Mouse (Mus musculus) c-Kit-positive CD71-positive TER-119-positive erythroid progenitor cells, embryonic 14.5 days (primary cell): Measurements from ENCODE around the gene Brf1.

Experiments
- DNase-seq: peaks from one replicate; pipeline ENCODE4 v3.0.0-alpha.2; 2013; ENCODE audit warnings: low spot score

Brf1 gene

GRCm38 (mm10) chr12:112976371-112977073 lies 24.0 kb downstream of the Brf1 start, which contains the start of gene Btbd6:
Btbd6 (plus strand) TSS chr12:112976482.
- DNase-seq, result peak; percentile 73

DNA sequence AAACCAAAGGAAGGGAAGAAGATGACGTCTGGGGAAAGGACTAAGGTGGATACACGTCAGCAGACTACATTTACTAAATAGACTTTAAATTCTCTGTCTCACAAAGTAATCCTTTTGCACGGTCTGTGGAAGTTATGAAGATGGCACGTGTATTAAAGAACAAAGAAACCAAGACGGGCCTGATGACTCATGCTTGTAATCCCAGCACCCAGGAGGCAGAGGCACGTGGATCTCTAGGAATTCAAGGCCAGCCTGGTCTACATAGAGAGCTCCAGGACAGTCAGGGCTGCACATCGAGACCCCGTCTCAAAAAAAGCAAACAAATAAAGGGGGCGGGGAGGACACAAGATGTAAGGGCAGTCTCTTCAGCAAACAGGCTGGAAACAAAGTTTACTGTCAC lies 25.8 kb downstream of the Brf1 start:
- no peak for DNase-seq

DNA sequence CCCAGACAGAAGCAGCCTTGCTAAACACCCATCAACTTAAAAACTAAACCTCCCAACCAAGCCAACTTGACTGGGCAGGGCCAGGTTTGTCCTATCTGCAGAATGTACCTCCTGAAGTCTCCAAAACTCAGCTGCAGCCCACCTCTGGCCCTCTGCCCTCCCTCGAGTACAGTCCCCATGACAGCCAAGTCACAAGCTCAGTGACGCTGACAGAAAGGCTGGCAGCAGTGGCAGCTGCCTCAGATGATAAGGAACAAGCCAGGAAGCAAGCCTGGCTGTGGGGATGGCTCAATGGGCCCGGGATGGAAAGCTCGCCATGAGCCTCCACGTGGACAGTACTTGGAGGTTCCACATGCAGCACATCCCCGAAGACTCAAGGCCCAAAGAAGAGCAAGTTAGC lies 30.9 kb downstream of the Brf1 start:
- DNase-seq, result no peak

GRCm38 (mm10) chr12:112968943-112969342 lies 31.6 kb downstream of the Brf1 start:
- DNase-seq, result no peak

GRCm38 (mm10) chr12:112965783-112966182 lies 34.7 kb downstream of the Brf1 start:
- DNase-seq, result no peak

GRCm38 (mm10) chr12:112961872-112962271 lies 38.6 kb downstream of the Brf1 start:
- DNase-seq, result no peak

DNA sequence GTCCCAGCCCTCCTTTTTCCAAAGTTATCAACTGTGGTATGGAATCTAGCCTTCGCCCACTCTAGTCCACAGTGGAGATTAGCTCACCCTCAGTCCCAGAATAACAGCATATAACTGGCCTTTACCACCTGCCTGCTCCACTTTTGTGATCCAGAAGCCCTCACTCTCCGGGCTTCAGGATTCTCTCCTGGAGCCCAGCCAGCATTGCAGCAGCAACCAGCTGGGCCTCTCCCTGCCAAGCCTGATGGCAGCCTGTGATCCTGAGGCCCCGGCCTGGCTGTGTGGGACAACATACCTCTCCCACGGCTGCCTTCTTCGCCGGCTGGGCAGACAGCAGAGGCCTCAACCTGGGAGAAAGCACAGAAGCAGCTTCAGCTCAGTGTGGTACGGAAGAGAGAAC lies 39.1 kb downstream of the Brf1 start:
- DNase-seq, result no peak

DNA sequence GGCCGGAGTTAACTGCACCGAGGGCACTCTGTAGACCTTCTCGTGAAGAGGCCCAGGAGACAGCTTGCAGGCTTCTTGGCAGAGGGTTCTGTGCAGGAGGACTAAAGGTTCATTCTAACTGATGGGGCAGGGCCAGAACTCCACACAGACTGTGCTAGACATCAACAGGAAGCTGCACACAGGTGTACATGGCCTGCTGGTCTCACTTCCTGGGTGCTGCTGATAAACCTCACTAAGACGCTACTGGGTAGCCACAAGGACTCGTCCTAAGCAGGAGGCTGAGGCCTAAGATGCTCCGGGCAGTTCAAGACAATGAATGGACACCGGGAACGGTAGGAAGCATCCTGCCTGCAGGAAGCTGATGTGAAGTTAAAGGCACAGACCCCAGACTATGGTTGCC lies 41.1 kb downstream of the Brf1 start:
- DNase-seq, result no peak

- no peak for DNase-seq
Measured at GRCm38 (mm10) chr12:112958303-112958702, 42.2 kb downstream of the Brf1 start.

DNA sequence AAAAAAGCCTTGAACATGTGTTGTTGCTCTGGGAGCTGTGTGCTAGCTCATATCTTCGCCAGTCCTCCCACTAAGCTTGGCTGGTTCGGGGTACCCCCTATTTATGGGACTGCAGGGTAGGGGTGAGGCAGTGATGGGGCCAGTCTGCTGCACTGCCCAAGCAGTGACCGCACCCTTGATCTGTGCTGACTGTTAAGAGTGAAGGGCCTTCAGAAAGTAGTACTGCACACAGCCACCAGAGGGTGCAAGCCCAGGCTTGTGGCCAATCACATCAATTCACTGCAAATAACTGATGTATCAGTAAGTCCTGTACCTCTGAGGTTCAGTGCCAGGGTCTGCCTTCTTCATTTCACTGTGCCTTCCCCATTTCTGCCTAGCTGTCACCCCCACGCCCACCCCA lies 44.7 kb downstream of the Brf1 start:
- peak; percentile 74 for DNase-seq

DNA sequence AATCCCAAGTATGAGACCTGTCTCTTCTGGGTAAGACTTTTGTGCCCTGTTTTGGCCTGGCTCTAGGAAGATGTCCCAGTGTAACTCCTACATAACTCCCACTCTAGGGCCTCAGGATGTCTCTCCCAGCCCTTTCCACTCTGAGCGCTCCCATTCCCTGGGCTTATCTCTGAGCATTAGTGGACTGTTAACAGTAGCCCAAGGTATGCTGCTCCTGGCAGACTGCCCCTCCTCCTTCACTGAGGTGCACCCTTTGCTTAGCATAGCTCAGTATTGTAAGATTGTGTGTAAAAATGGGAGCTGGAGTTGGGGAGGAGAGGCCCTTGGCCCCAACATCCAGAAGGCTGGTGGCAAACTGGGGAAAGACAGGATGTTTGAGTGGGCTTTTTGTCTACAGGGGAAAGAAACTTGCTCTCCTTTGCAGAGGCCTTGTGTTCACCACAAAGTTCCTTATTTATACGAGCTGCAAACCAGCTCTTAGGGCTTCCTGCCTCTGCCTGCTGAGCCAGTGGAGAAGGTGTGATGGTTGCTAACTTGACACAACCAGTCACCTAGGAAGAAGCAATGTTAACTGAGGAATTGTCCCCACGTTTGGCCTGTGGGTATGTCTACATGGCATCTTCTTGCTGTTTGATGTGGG lies 47.5 kb downstream of the Brf1 start:
- no peak for DNase-seq

- DNase-seq, result no peak
Measured at GRCm38 (mm10) chr12:112952433-112952832, 48.1 kb downstream of the Brf1 start.

DNA sequence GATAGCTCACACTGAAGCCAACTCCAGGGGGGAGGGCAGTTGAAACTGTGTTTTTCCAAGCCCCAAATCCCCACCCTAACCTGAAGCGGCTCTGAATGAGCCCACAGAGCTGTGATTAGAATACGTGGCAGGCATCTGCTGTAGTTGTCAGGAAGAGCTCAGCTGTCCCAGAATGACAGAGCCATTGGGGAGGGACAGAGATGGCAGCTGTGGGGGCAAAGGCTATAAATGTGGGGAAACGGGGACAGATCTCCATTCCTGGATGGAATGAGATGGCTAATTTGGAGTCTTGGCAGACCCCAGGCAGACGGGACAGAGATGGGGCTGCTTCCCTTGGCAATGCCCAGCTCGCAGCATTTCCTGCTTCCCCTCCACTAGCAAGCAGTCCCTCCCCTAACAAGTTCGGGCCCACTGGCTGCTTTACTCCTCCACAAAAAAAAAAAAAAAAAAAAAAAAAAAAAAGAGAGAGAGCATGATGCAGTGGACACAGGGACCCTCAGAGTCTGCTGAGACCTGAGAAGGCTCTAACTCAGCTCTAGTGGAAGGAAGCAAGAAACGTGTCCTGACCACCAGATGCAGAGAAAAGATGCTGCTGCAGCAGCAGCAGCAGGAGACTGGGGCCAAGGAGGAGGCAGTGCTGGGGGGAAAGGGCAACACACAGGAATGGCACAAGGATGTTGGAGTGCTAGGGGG lies 49.2 kb downstream of the Brf1 start:
- DNase-seq, result no peak

DNA sequence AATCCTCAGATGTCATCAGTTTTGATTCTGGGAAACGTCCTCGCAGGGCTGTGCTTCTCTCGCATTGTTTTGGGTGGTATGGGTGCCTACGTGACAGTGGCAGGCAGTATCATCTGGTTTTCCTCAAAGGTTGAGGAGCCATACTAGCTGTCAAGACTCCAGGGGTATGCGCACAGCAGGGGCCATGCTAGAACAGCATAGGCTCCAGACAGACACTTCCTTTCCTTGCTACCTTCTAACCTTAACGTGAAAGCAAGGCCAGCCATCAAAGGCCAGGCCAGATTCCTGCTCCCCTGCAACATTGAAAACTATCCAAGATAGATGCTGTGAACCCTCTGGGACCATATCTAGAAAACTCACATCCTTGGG lies 49.8 kb downstream of the Brf1 start:
- DNase-seq, result no peak

DNA sequence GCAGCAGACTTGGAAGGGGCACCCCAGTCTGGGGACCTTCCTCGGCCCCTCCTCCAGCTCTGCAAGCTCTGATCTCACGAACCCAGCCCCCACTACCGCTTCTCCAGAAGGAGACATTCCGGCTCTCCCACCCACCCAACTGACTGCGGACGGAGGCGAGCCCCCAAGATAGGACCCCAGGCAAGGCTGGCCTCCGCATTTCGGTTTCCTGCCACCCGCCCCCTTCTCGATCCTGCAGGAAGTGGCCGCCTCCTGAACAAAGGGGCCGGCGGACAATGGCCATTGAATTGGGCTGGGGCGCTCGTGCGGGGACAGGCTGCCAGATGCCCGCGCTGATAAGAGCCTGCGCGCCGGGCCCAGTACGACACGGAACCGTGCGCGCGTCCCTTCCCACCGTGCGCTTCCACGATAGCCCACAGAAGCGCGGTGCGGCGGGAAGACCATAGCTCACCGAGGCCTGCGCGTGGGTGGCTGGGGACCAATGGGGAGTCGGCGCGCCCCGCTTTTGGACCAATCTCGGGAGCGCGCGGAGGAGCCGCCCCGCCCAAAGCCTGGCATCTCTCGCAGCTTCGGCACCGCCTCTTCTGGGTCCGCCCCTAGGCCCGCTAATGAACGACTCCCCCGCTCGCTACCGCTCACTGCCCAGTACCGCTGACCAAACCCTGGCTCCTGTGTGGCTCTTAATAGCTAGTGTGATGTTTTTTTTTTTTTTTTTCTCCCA lies 50.3 kb downstream of the Brf1 start:
- peak; percentile 74 for DNase-seq

DNA sequence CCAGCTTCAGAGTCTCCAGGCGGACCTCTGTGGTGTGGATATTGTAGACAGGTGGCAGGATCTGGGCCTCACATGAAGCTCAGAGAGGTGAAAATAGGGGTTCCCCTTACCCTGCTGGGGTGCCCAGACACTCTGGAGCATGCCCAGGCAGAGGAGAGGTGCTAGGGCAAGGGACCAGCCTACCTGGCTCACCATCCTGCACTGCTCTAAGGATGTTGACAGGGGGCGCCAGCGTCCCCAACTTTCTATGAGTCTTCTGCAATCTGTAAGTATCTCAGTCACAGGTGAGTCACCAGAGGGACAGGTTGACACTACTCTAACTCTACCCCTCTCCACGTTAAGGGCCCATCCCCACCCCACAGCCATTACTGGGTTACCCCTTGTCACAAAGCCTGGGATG lies 53.2 kb downstream of the Brf1 start:
- peak; percentile 51 for DNase-seq

DNA sequence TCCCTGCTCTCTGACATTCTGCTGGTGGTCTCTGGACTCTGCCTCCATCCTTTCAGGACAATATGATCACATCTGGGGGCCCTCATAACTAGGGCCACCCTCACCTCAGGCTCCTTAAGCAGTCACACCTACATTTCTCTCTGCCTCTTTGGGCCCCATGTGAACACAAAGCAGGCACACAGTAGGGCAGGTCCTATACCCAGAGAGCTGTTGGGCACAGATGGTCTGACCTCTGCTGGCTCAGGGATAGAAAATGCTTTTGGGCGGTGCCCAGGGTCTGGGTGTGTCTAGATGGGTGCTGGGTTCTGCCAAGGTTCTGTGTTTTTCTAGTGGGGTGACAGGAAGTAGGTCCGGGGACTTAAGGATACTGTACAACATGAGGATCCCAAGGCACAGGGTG lies 56.8 kb downstream of the Brf1 start:
- no peak for DNase-seq

- peak; percentile 68 for DNase-seq
Measured at GRCm38 (mm10) chr12:112941776-112942713, 58.5 kb downstream of the Brf1 start, which contains the start of gene Nudt14. Nudt14 (minus strand) TSS chr12:112942124.

- DNase-seq, result peak; percentile 21
Measured at GRCm38 (mm10) chr12:112941156-112941775, 59.2 kb downstream of the Brf1 start.

GRCm38 (mm10) chr12:112940710-112941109 lies 59.8 kb downstream of the Brf1 start:
- no peak for DNase-seq

GRCm38 (mm10) chr12:112940238-112940637 lies 60.3 kb downstream of the Brf1 start:
- no peak for DNase-seq
